Mouse (Mus musculus) stomach, postnatal 0 days (tissue): ENCODE measurements at regions not wholly inside any gene's neighbourhood (a gene's known extent, or its start where the extent isn't known, plus 50 kb on each side); places are given as distances from the start of the nearest gene placed in this dataset.

Source experiments
- CTCF ChIP-seq: IDR thresholded peaks from 2 replicates; pipeline ENCODE4 v1.5.1; 2016; ENCODE audit warnings: antibody characterized with exemption, low read depth, mild to moderate bottlenecking, moderate library complexity
- EP300 ChIP-seq: optimal IDR thresholded peaks from 2 replicates; pipeline ENCODE3; 2016; ENCODE audit warnings: antibody characterized with exemption

DNA sequence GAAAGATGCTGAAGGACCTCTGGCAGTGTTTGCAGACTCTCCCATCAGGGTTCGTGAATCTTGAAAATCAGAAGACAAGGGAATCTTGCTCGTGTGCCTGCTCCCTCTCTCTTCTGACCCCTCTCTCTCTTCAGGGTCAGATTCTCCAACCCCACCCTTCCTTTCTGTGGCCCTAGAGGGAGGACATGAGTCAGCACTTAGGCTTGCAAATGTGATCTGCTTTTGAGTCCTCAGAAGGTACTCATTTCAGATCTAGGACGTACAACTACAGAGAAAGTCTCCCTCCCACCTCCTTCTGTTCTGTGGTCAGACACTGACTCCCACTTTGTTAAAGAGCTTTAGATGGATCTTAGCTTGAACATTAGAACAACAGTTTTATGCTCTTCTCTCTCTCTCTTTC is 156.9 kb upstream of the Prdm1 start:
- TF ChIP-seq CTCF (no peak), EP300 (no peak)
